Mouse (Mus musculus): ENCODE measurements around the gene Iqca.

- TF ChIP-seq CTCF (IDR thresholded peaks at IDR 0.05; ENCODE audit: low read depth, low read length) (no peak), GATA1 (IDR thresholded peaks at IDR 0.05; ENCODE audit: borderline replicate concordance, low read length) (no peak), POLR2AphosphoS5 (IDR thresholded peaks at IDR 0.05; ENCODE audit: insufficient replicate concordance, low read depth, low read length) (no peak), TAL1 (conservative IDR thresholded peaks at IDR 0.05; ENCODE audit: low read depth, low read length) (no peak), GATA2 (IDR thresholded peaks at IDR 0.05; ENCODE audit: borderline replicate concordance, low read depth, low read length) (no peak)
These were observed 32.5 kb downstream of the Iqca start for GRCm38 (mm10) chr1:90120706-90121105.
